Mouse (Mus musculus): ENCODE data around the gene Gm49380. TPM values are rescaled to one million over a fixed set of nuclear protein-coding genes. Genes with fewer than 3 reads are reported as not detected.

Gene Gm49380
- polyA plus RNA-seq, 1 experiment from 2014 or later, result 0.08 TPM

DNA sequence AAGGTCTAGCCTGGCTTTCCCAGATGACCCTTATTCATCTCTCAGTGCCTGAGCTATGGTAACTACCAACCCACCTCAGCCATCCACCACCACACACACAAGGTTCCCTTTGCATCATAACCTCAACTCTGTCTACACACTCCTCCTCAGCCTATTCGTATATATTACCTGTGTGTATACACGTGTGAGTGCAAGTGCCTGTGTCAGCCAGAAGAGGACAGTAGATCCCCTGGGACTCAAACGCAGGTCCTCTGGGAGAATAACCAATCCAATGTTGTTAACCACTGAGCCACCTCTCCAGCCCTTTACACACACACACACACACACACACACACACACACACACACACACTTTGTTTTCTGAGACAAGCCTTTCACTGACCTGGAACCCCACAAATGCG, 82.7 kb downstream of the Gm49380 start:
- no peak overlapping the region for H3K4me3 ChIP-seq (ENCODE audit: low read depth, low read length)
- ATAC-seq (ENCODE audit: low read depth), result no peak
- WGBS, result 92% methylated on average over 4 of the region's 4 CpGs
- H3K27ac ChIP-seq (ENCODE audit: low read depth, low read length), result no peak overlapping the region
- H3K4me2 ChIP-seq (ENCODE audit: low read depth, low read length), result no peak overlapping the region
- H3K36me3 ChIP-seq (ENCODE audit: control insufficient read depth, insufficient read depth, low read length), result no peaks in the 10 kb centered on the region
- H3K4me1 ChIP-seq (ENCODE audit: control insufficient read depth, insufficient read depth, low read length), result no peaks in the 10 kb centered on the region
- H3K9ac ChIP-seq (replicated peaks; ENCODE audit: low read depth, low read length), result no peak overlapping the region
- no peaks in the 10 kb centered on the region for H3K27me3 ChIP-seq (ENCODE audit: control insufficient read depth, insufficient read depth, low read length)
- no peaks in the 10 kb centered on the region for H3K9me3 ChIP-seq (ENCODE audit: control insufficient read depth, low read length)

DNA sequence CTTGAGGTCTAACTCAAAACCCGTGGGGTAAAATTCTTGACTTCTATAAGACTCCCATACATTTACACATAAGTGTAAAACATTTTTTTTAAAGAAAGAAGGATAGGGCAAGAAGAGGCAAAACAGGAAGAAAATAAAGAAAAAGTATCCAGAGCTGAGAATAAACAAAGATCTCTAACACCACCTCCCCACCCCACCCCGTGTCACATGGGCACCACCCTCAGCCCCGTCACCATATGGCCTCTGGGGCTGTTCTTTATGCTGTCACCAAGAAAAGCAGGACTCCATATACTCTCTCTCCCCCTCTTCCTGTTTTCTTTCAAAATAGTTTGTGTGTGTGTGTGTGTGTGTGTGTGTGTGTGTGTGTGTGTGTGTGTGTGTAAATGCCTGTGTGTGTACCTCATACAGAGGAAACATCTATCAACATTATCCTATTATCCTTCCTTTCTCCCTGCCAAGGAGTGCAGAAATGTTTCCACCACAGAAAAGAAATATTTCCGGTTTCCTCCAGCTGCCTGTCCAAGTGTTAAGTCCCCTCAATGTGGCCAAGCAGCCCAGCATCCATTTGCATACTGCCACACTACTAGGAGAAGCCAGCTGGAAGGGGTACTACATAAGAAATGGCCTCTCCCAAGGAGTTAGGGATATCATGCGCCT, 83.6 kb downstream of the Gm49380 start:
- H3K27me3 ChIP-seq (ENCODE audit: control insufficient read depth, insufficient read depth, low read length), result no peaks in the 10 kb centered on the region
- no peaks in the 10 kb centered on the region for H3K4me1 ChIP-seq (ENCODE audit: control insufficient read depth, insufficient read depth, low read length)
- ATAC-seq (ENCODE audit: low read depth), result no peak
- WGBS, result 70% methylated on average over 5 of the region's 5 CpGs
- H3K9me3 ChIP-seq (ENCODE audit: control insufficient read depth, low read length), result no peaks in the 10 kb centered on the region
- no peak overlapping the region for H3K9ac ChIP-seq (replicated peaks; ENCODE audit: low read depth, low read length)
- H3K36me3 ChIP-seq (ENCODE audit: control insufficient read depth, insufficient read depth, low read length), result no peaks in the 10 kb centered on the region
- H3K4me2 ChIP-seq (ENCODE audit: low read depth, low read length), result no peak overlapping the region
- H3K4me3 ChIP-seq (ENCODE audit: low read depth, low read length), result no peak overlapping the region
- H3K27ac ChIP-seq (ENCODE audit: low read depth, low read length), result no peak overlapping the region

DNA sequence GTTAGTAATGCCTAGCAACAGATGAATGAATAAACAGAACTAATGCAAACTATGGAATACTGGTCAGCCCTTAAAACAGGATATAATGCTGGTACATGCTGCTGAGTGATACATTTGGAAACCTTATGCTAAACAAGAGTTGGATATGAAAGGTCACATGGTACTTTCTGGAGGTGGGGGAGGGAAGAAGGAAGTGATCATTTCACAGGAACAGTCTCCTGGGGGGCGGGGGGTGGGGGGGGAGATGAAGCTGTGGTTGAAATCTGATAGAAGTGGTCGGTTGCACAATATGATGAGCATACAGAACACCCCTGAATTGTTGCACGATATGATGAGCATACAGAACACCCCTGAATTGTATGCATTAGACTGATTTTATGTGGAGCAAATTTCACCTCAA, 89.2 kb downstream of the Gm49380 start:
- no peak overlapping the region for H3K9ac ChIP-seq (replicated peaks; ENCODE audit: low read depth, low read length)
- H3K9me3 ChIP-seq (ENCODE audit: control insufficient read depth, low read length), result no peaks in the 10 kb centered on the region
- no peaks in the 10 kb centered on the region for H3K4me1 ChIP-seq (ENCODE audit: control insufficient read depth, insufficient read depth, low read length)
- H3K4me3 ChIP-seq (ENCODE audit: low read depth, low read length), result no peak overlapping the region
- no peak for ATAC-seq (ENCODE audit: low read depth)
- H3K36me3 ChIP-seq (ENCODE audit: control insufficient read depth, insufficient read depth, low read length), result no peaks in the 10 kb centered on the region
- no peak overlapping the region for H3K27ac ChIP-seq (ENCODE audit: low read depth, low read length)
- WGBS, result 76% methylated on average over 3 of the region's 3 CpGs
- H3K27me3 ChIP-seq (ENCODE audit: control insufficient read depth, insufficient read depth, low read length), result no peaks in the 10 kb centered on the region
- H3K4me2 ChIP-seq (ENCODE audit: low read depth, low read length), result no peak overlapping the region

DNA sequence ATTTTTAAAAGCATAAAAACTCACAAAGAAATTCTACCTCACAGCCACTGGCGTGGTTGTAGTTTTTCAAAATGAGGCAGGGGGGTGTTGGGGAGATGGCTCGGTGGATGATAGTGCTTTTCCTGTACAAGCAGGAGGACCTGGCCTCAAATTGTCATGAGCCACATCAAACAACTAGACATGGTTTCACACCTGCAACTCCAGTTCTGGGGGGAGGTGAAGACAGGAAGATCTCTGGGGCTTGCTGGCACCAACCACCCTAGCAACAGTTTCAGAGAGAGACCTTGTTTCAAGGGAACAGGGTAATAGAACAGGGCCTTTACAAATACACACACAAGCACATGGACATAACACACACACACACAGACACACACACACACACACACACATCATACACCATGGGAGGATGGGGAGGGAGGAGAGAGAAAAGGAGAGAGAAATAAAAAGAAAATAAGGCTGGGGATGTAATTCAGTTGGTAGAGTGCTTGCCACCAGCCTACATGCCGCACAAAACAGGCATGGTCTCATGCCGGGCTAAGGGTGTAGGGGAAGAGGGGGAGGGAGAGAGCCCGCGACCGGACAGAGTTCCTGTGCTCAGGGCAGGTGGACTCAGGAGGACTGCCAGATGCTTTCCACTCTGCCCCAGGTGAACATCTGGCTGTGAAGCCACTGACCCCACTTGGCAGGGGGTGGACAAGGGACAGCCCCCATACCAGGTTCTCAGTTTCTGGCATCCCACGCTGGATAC, 91.0 kb downstream of the Gm49380 start:
- Histone ChIP-seq H3K4me3 (ENCODE audit: low read depth, low read length) (no peak overlapping the region), H3K4me1 (ENCODE audit: control insufficient read depth, insufficient read depth, low read length) (no peaks in the 10 kb centered on the region), H3K9ac (replicated peaks; ENCODE audit: low read depth, low read length) (no peak overlapping the region), H3K9me3 (ENCODE audit: control insufficient read depth, low read length) (no peaks in the 10 kb centered on the region), H3K36me3 (ENCODE audit: control insufficient read depth, insufficient read depth, low read length) (no peaks in the 10 kb centered on the region), H3K4me2 (ENCODE audit: low read depth, low read length) (no peak overlapping the region), H3K27ac (ENCODE audit: low read depth, low read length) (no peak overlapping the region), H3K27me3 (ENCODE audit: control insufficient read depth, insufficient read depth, low read length) (no peaks in the 10 kb centered on the region)
- 76% methylated on average over 8 of the region's 8 CpGs for WGBS
- ATAC-seq (ENCODE audit: low read depth), result no peak

DNA sequence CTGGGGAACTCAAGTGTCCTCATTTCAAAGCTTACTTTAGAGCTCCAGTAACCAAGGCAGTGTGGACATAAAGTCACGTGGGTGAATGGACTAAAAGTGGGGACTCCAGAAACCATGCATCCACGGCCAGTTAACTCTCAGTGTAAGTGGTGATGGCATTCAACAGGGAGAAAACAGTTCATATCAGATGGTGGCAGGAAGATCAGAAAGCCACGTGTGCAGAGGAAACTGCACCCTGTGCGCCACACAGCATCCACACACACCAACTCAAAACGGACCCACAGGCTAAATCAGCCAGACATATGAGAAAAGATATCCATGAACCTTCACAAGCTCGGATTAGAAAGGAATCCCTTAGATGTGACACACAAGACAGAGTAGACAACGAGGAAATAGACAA, 93.3 kb downstream of the Gm49380 start:
- no peaks in the 10 kb centered on the region for H3K4me1 ChIP-seq (ENCODE audit: control insufficient read depth, insufficient read depth, low read length)
- H3K27me3 ChIP-seq (ENCODE audit: control insufficient read depth, insufficient read depth, low read length), result no peaks in the 10 kb centered on the region
- no peak for ATAC-seq (ENCODE audit: low read depth)
- no peaks in the 10 kb centered on the region for H3K36me3 ChIP-seq (ENCODE audit: control insufficient read depth, insufficient read depth, low read length)
- no peak overlapping the region for H3K4me3 ChIP-seq (ENCODE audit: low read depth, low read length)
- 86% methylated on average over 7 of the region's 7 CpGs for WGBS
- H3K9me3 ChIP-seq (ENCODE audit: control insufficient read depth, low read length), result no peaks in the 10 kb centered on the region
- H3K9ac ChIP-seq (replicated peaks; ENCODE audit: low read depth, low read length), result no peak overlapping the region
- H3K4me2 ChIP-seq (ENCODE audit: low read depth, low read length), result no peak overlapping the region
- no peak overlapping the region for H3K27ac ChIP-seq (ENCODE audit: low read depth, low read length)

DNA sequence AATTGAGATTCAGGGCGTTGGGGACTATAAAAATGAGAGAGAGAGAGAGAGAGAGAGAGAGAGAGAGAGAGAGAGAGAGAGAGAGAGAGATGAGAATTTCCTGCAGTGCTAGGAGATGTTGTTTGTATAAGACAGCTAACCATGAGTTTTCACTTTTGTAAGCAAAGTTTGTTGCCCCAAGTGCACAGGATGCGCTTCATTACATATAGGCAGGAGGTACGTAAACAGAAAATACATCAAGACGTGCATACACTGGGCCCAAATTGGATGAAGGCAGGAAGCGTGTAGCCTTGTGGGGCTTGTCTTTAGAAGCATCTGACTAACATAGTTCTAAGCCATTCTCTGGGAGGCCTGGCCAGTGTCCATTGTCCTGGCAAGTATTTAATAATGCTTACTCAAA, 95.5 kb downstream of the Gm49380 start:
- no peak for ATAC-seq (ENCODE audit: low read depth)
- H3K27ac ChIP-seq (ENCODE audit: low read depth, low read length), result no peak overlapping the region
- WGBS, result 77% methylated on average over 5 of the region's 5 CpGs
- H3K36me3 ChIP-seq (ENCODE audit: control insufficient read depth, insufficient read depth, low read length), result no peaks in the 10 kb centered on the region
- H3K4me3 ChIP-seq (ENCODE audit: low read depth, low read length), result no peak overlapping the region
- no peaks in the 10 kb centered on the region for H3K4me1 ChIP-seq (ENCODE audit: control insufficient read depth, insufficient read depth, low read length)
- H3K9ac ChIP-seq (replicated peaks; ENCODE audit: low read depth, low read length), result no peak overlapping the region
- no peak overlapping the region for H3K4me2 ChIP-seq (ENCODE audit: low read depth, low read length)
- H3K9me3 ChIP-seq (ENCODE audit: control insufficient read depth, low read length), result no peaks in the 10 kb centered on the region
- H3K27me3 ChIP-seq (ENCODE audit: control insufficient read depth, insufficient read depth, low read length), result no peaks in the 10 kb centered on the region

Other genes starting within 250 kb of the Gm49380 start
- gene Thy1, start 70.1 kb downstream of the Gm49380 start, polyA plus RNA-seq (2014; fragmentation: Nextera tagmentation; extraction: Ambion mirVana), result 4.6 and 11.6 TPM in 2 replicates
- gene Usp2, start 46.5 kb downstream of the Gm49380 start, polyA plus RNA-seq (2014; fragmentation: Nextera tagmentation; extraction: Ambion mirVana), result 9.4 and 11.7 TPM in 2 replicates
- gene Mfrp, start 11.8 kb downstream of the Gm49380 start, polyA plus RNA-seq (2014; fragmentation: Nextera tagmentation; extraction: Ambion mirVana), result not detected in 2 replicates
- 6.7 and 8.0 TPM in 2 replicates for gene C1qtnf5, start 6.3 kb downstream of the Gm49380 start, polyA plus RNA-seq (2014; fragmentation: Nextera tagmentation; extraction: Ambion mirVana)
- 28.9 and 32.6 TPM in 2 replicates for gene Rnf26, start within 50 bp of the Gm49380 start, polyA plus RNA-seq (2014; fragmentation: Nextera tagmentation; extraction: Ambion mirVana)
- gene Mcam, start 21.0 kb upstream of the Gm49380 start, polyA plus RNA-seq (2014; fragmentation: Nextera tagmentation; extraction: Ambion mirVana), result 9.0 and 23.0 TPM in 2 replicates
- gene Cbl, start 120.5 kb upstream of the Gm49380 start, polyA plus RNA-seq (2014; fragmentation: Nextera tagmentation; extraction: Ambion mirVana), result 19.7 and 22.6 TPM in 2 replicates
- not detected in 2 replicates for gene Ccdc153, start 127.2 kb upstream of the Gm49380 start, polyA plus RNA-seq (2014; fragmentation: Nextera tagmentation; extraction: Ambion mirVana)
- gene Pdzd3, start 138.0 kb upstream of the Gm49380 start, polyA plus RNA-seq (2014; fragmentation: Nextera tagmentation; extraction: Ambion mirVana), result 0.12 and 0.23 TPM in 2 replicates
- gene Nlrx1, start 155.1 kb upstream of the Gm49380 start, polyA plus RNA-seq (2014; fragmentation: Nextera tagmentation; extraction: Ambion mirVana), result 3.7 and 4.5 TPM in 2 replicates
- 21.4 and 25.0 TPM in 2 replicates for gene Abcg4, start 175.1 kb upstream of the Gm49380 start, polyA plus RNA-seq (2014; fragmentation: Nextera tagmentation; extraction: Ambion mirVana)
- gene Hinfp, start 192.2 kb upstream of the Gm49380 start, polyA plus RNA-seq (2014; fragmentation: Nextera tagmentation; extraction: Ambion mirVana), result 21.9 and 23.2 TPM in 2 replicates
- gene C2cd2l, start 206.8 kb upstream of the Gm49380 start, polyA plus RNA-seq (2014; fragmentation: Nextera tagmentation; extraction: Ambion mirVana), result 19.0 and 21.9 TPM in 2 replicates
- 35.3 and 35.9 TPM in 2 replicates for gene Dpagt1, start 212.5 kb upstream of the Gm49380 start, polyA plus RNA-seq (2014; fragmentation: Nextera tagmentation; extraction: Ambion mirVana)
- gene H2afx, start 221.2 kb upstream of the Gm49380 start, polyA plus RNA-seq (2014; fragmentation: Nextera tagmentation; extraction: Ambion mirVana), result 92.3 and 94.3 TPM in 2 replicates
- gene Hmbs, start 230.7 kb upstream of the Gm49380 start, polyA plus RNA-seq (2014; fragmentation: Nextera tagmentation; extraction: Ambion mirVana), result 58.3 and 58.4 TPM in 2 replicates
- gene Vps11, start 248.2 kb upstream of the Gm49380 start, polyA plus RNA-seq (2014; fragmentation: Nextera tagmentation; extraction: Ambion mirVana), result 34.4 and 43.4 TPM in 2 replicates